Mouse (Mus musculus) liver, embryonic 16.5 days (tissue): ENCODE data around the gene Klk1b5. TPM values are rescaled to one million over a fixed set of nuclear protein-coding genes. Genes with fewer than 3 reads are reported as not detected.
"Not testable (repeated sequence)": the region's sequence is repeated elsewhere in the genome, so short reads cannot be mapped to it uniquely, and the experiment has no call there.

Source experiments
- ATAC-seq: fragments of 200-750 bp; cut with Nextera tagmentation; 2 replicates; pipeline ENCODE4 v1.8.0; 2017; ENCODE audit warnings: low read depth, mild to moderate bottlenecking, moderate number of reproducible peaks, moderate library complexity
- H3K27ac ChIP-seq: fragments of 300-500 bp; sonication (generic); 2 replicates; pipeline ENCODE4 v1.5.1; 2014; ENCODE audit warnings: mild to moderate bottlenecking, low read length
- H3K27me3 ChIP-seq: fragments of 300-500 bp; sonication (generic); 2 replicates; pipeline ENCODE4 v1.6.1; 2014; ENCODE audit warnings: low read depth, low read length, mixed read lengths; ENCODE audit not compliant: control insufficient read depth, insufficient read depth
- H3K36me3 ChIP-seq: fragments of 300-500 bp; sonication (generic); 2 replicates; pipeline ENCODE4 v1.6.1; 2014; ENCODE audit warnings: mild to moderate bottlenecking; ENCODE audit not compliant: control insufficient read depth, insufficient read depth
- H3K4me1 ChIP-seq: fragments of 300-500 bp; sonication (generic); 2 replicates; pipeline ENCODE4 v1.6.1; 2014; ENCODE audit warnings: low read depth, low read length, mixed read lengths; ENCODE audit not compliant: control insufficient read depth
- H3K4me2 ChIP-seq: fragments of 300-500 bp; sonication (generic); 2 replicates; pipeline ENCODE4 v1.6.1; 2014; ENCODE audit warnings: low read depth, low read length, mixed read lengths
- H3K4me3 ChIP-seq: fragments of 300-500 bp; sonication (generic); 2 replicates; pipeline ENCODE4 v1.5.1; 2014; ENCODE audit warnings: low read depth, mild to moderate bottlenecking, low read length
- H3K9ac ChIP-seq: fragments of 300-500 bp; sonication (generic); 2 replicates; pipeline ENCODE4 v1.6.1; 2014; ENCODE audit warnings: low read depth, low read length
- H3K9me3 ChIP-seq: fragments of 300-500 bp; sonication (generic); replicated peaks from 2 replicates; pipeline ENCODE4 v1.6.1; 2016; ENCODE audit warnings: low read length; ENCODE audit not compliant: control insufficient read depth
- WGBS: fragments of 180-500 bp; shearing (Covaris S2); extraction: QIAGEN DNeasy Blood & Tissue Kit; methylation state at CpG from one replicate; pipeline ENCODE4 v1.1.7; 2014; ENCODE audit not compliant: insufficient replicate concordance; 5-methylcytosine and 5-hydroxymethylcytosine counted together
- polyA plus RNA-seq: library from polyadenylated mRNA; unstranded; fragments of >200 nt; fragmentation: Nextera tagmentation; extraction: Ambion mirVana; gene quantifications from 2 replicates; pipeline ENCODE4 v1.2.1, GENCODE M21; 2015

The Klk1b5 gene
- polyA plus RNA-seq, 1 experiment from 2014 or later = not detected

- not testable (repeated sequence) for ATAC-seq, H3K36me3 ChIP-seq
Measured at GRCm38 (mm10) chr7:44222335-44222734, 6.6 kb downstream of the Klk1b5 start.

GRCm38 (mm10) chr7:44225076-44225475 is 9.3 kb downstream of the Klk1b5 start, which contains the start of gene Klk1:
Klk1 (plus strand) TSS chr7:44225360.
- Histone ChIP-seq H3K36me3 (no peaks in the 10 kb centered on the region), H3K4me3 (no peak within 1 kb of the TSS), H3K27me3 (no peaks in the 10 kb centered on the region), H3K9ac (no peak within 1 kb of the TSS), H3K27ac (no peak within 1 kb of the TSS), H3K4me2 (no peak within 1 kb of the TSS), H3K4me1 (no peaks in the 10 kb centered on the region), H3K9me3 (no peaks in the 10 kb centered on the region)
- ATAC-seq = no peak
- WGBS = 26% methylated on average over 1 of the region's 1 CpGs

More at GRCm38 (mm10) chr7:44222335-44222734, 6.6 kb downstream of the Klk1b5 start:
- not testable (repeated sequence) for H3K27me3 ChIP-seq, H3K4me3 ChIP-seq, H3K9me3 ChIP-seq, H3K4me2 ChIP-seq, H3K4me1 ChIP-seq, H3K27ac ChIP-seq, H3K9ac ChIP-seq
- 58% methylated on average over 6 of the region's 6 CpGs for WGBS

GRCm38 (mm10) chr7:44235909-44236308 is 20.2 kb downstream of the Klk1b5 start, which contains the start of gene Gm36864:
Gm36864 (plus strand) TSS chr7:44236177.
- Histone ChIP-seq H3K27me3 (no peaks in the 10 kb centered on the region), H3K4me2 (no peak within 1 kb of the TSS), H3K4me1 (no peaks in the 10 kb centered on the region), H3K36me3 (no peaks in the 10 kb centered on the region), H3K9ac (no peak within 1 kb of the TSS), H3K27ac (no peak within 1 kb of the TSS), H3K4me3 (no peak within 1 kb of the TSS), H3K9me3 (no peaks in the 10 kb centered on the region)
- WGBS = 63% methylated on average over 3 of the region's 3 CpGs
- ATAC-seq = no peak

GRCm38 (mm10) chr7:44239913-44240312 is 24.2 kb downstream of the Klk1b5 start:
- no peak for ATAC-seq
- no peak overlapping the region for H3K4me2 ChIP-seq

GRCm38 (mm10) chr7:44240712-44241111 is 25.0 kb downstream of the Klk1b5 start:
- no peaks in the 10 kb centered on the region for H3K36me3 ChIP-seq
- no peaks in the 10 kb centered on the region for H3K27me3 ChIP-seq
- H3K4me3 ChIP-seq = no peak overlapping the region
- no peak overlapping the region for H3K4me2 ChIP-seq
- peaks cover 6% of the 10 kb centered on the region for H3K4me1 ChIP-seq
- peak; percentile 65; the same call in 1 of the 2 replicates for ATAC-seq
- no peaks in the 10 kb centered on the region for H3K9me3 ChIP-seq
- no peak overlapping the region for H3K27ac ChIP-seq
- H3K9ac ChIP-seq = no peak overlapping the region
- 29% methylated on average over 1 of the region's 1 CpGs for whole genome bisulfite sequencing

More at GRCm38 (mm10) chr7:44239913-44240312, 24.2 kb downstream of the Klk1b5 start:
- Histone ChIP-seq H3K9me3 (no peaks in the 10 kb centered on the region), H3K27ac (no peak overlapping the region), H3K36me3 (no peaks in the 10 kb centered on the region), H3K9ac (no peak overlapping the region), H3K4me3 (no peak overlapping the region), H3K27me3 (no peaks in the 10 kb centered on the region), H3K4me1 (no peaks in the 10 kb centered on the region)
- WGBS = 20% methylated on average over 2 of the region's 2 CpGs

GRCm38 (mm10) chr7:44241163-44241562 is 25.4 kb downstream of the Klk1b5 start:
- WGBS = 47% methylated on average over 2 of the region's 2 CpGs

GRCm38 (mm10) chr7:44244080-44244479 is 28.3 kb downstream of the Klk1b5 start:
- H3K36me3 ChIP-seq = peaks cover 2% of the 10 kb centered on the region; the same call in 1 of the 2 replicates
- H3K27ac ChIP-seq = no peak overlapping the region
- no peak overlapping the region for H3K4me3 ChIP-seq
- H3K9me3 ChIP-seq = no peaks in the 10 kb centered on the region
- peaks cover 18% of the 10 kb centered on the region for H3K4me1 ChIP-seq
- ATAC-seq = no peak
- H3K4me2 ChIP-seq = no peak overlapping the region
- no peaks in the 10 kb centered on the region for H3K27me3 ChIP-seq
- WGBS = 29% methylated on average over 1 of the region's 1 CpGs
- no peak overlapping the region for H3K9ac ChIP-seq

More at GRCm38 (mm10) chr7:44241163-44241562, 25.4 kb downstream of the Klk1b5 start:
- H3K36me3 ChIP-seq = no peaks in the 10 kb centered on the region
- H3K27ac ChIP-seq = no peak overlapping the region
- H3K9ac ChIP-seq = no peak overlapping the region
- H3K4me3 ChIP-seq = no peak overlapping the region
- no peaks in the 10 kb centered on the region for H3K9me3 ChIP-seq
- no peaks in the 10 kb centered on the region for H3K27me3 ChIP-seq
- no peak for ATAC-seq
- no peak overlapping the region for H3K4me2 ChIP-seq
- peaks cover 6% of the 10 kb centered on the region for H3K4me1 ChIP-seq

- Histone ChIP-seq H3K4me1 (peaks cover 18% of the 10 kb centered on the region), H3K4me3 (peak within 1 kb of the TSS; percentile 94), H3K27me3 (no peaks in the 10 kb centered on the region), H3K36me3 (peaks cover 12% of the 10 kb centered on the region), H3K9ac (peak within 1 kb of the TSS; percentile 86), H3K4me2 (peak within 1 kb of the TSS; percentile 81), H3K27ac (peak within 1 kb of the TSS; percentile 85), H3K9me3 (no peaks in the 10 kb centered on the region)
- ATAC-seq = peak; percentile 89
- WGBS = under 1% methylated on average over 62 of the region's 62 CpGs
Measured at GRCm38 (mm10) chr7:44246055-44246983, 30.6 kb downstream of the Klk1b5 start, which contains the start of the genes 1700028J19Rik and 2410002F23Rik. 1700028J19Rik (minus strand) TSS chr7:44246695. 2410002F23Rik (plus strand) TSS chr7:44246722.
